Mouse (Mus musculus): ENCODE results near the gene Kcp. TPM values are rescaled to one million over a fixed set of nuclear protein-coding genes. Genes with fewer than 3 reads are reported as not detected.

The Kcp gene
- total RNA-seq, 1 experiment: 3.3 TPM

- H3K9me3 ChIP-seq (ENCODE audit: control insufficient read depth, insufficient read depth, low read depth, low read length): no peaks in the 10 kb centered on the region
- no peak overlapping the region for H3K9ac ChIP-seq (ENCODE audit: insufficient read depth, low read depth, low read length, poor library complexity, severe bottlenecking)
- no peak overlapping the region for H3K27ac ChIP-seq (ENCODE audit: insufficient read depth, low read depth, low read length, poor library complexity, severe bottlenecking)
- H3K4me3 ChIP-seq (ENCODE audit: insufficient read depth in 1 of 2, low read depth in 1 of 2, low read length in 2 of 2, poor library complexity in 1 of 2, severe bottlenecking in 1 of 2): peak overlapping the region in 1 of 2 experiments; percentile 18; a peak in 1 of 4 replicates
- TF ChIP-seq ZNF384 (IDR thresholded peaks at IDR 0.05; ENCODE audit: low read depth, low read length) (no peak), ZC3H11A (IDR thresholded peaks at IDR 0.05; ENCODE audit: borderline replicate concordance, low read depth, low read length) (no peak), HCFC1 (IDR thresholded peaks at IDR 0.05; ENCODE audit: borderline replicate concordance, insufficient read depth, low read length) (no peak), MAFK (IDR thresholded peaks at IDR 0.05; ENCODE audit: insufficient read depth, low read depth, low read length) (no peak), CHD2 (IDR thresholded peaks at IDR 0.05; ENCODE audit: low read depth, low read length) (no peak)
- no peak for DNase-seq (ENCODE audit: low read depth, low spot score)
- no peaks in the 10 kb centered on the region for H3K36me3 ChIP-seq (ENCODE audit: control insufficient read depth, insufficient read depth, low read length, poor library complexity, severe bottlenecking)
- in situ Hi-C loops (cut with MboI; ENCODE audit: low sequenced_read_pairs in 2 of 2, unreplicated experiment in 2 of 2): no loop called here
- peaks cover 0 to 21% of the 10 kb centered on the region in 2 experiments; a peak in 2 of 4 replicates for H3K4me1 ChIP-seq (ENCODE audit: control insufficient read depth in 2 of 2, insufficient read depth in 2 of 2, low read length in 2 of 2, poor library complexity in 1 of 2)
These were observed 21.7 kb upstream of the Kcp start for GRCm38 (mm10) chr6:29529444-29529820.

- Histone ChIP-seq H3K36me3 (ENCODE audit: control insufficient read depth, insufficient read depth, low read length, poor library complexity, severe bottlenecking) (no peaks in the 10 kb centered on the region), H3K9ac (ENCODE audit: insufficient read depth, low read depth, low read length, poor library complexity, severe bottlenecking) (no peak overlapping the region), H3K4me3 (ENCODE audit: insufficient read depth in 1 of 2, low read depth in 1 of 2, low read length in 2 of 2, poor library complexity in 1 of 2, severe bottlenecking in 1 of 2) (peak overlapping the region in 1 of 2 experiments; percentile 18; a peak in 1 of 4 replicates), H3K4me1 (ENCODE audit: control insufficient read depth in 2 of 2, insufficient read depth in 2 of 2, low read length in 2 of 2, poor library complexity in 1 of 2) (peaks cover 0 to 21% of the 10 kb centered on the region in 2 experiments; a peak in 2 of 4 replicates), H3K27ac (ENCODE audit: insufficient read depth, low read depth, low read length, poor library complexity, severe bottlenecking) (no peak overlapping the region), H3K9me3 (ENCODE audit: control insufficient read depth, insufficient read depth, low read depth, low read length) (no peaks in the 10 kb centered on the region)
- TF ChIP-seq CHD2 (IDR thresholded peaks at IDR 0.05; ENCODE audit: low read depth, low read length): no peak
- TF ChIP-seq MAFK (IDR thresholded peaks at IDR 0.05; ENCODE audit: insufficient read depth, low read depth, low read length): no peak
- no peak for TF ChIP-seq ZC3H11A (IDR thresholded peaks at IDR 0.05; ENCODE audit: borderline replicate concordance, low read depth, low read length)
- no peak for TF ChIP-seq ZNF384 (IDR thresholded peaks at IDR 0.05; ENCODE audit: low read depth, low read length)
- TF ChIP-seq HCFC1 (IDR thresholded peaks at IDR 0.05; ENCODE audit: borderline replicate concordance, insufficient read depth, low read length): no peak
- in situ Hi-C loops (cut with MboI; ENCODE audit: low sequenced_read_pairs in 2 of 2, unreplicated experiment in 2 of 2): no loop called here
- no peak for DNase-seq (ENCODE audit: low read depth, low spot score)
These were observed 21.1 kb upstream of the Kcp start for GRCm38 (mm10) chr6:29528561-29529443.

DNA sequence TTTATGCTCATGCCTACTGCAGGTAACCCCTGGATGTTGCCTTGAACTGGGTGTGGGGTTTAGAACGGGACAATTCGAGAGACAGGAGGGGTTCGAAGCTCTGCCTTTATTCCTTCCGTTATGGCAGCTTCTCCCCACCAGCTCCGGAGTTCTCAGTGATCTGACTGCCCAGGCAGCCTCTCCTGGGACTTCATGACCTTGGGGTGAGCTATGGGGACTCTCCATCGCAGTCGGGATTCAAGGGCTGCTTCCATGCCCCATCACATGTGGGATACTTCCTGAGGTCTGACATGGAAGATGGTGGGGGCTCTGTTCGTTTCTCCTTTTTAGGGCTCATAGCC lies 20.4 kb upstream of the Kcp start:
- no peak overlapping the region for H3K9ac ChIP-seq (ENCODE audit: insufficient read depth, low read depth, low read length, poor library complexity, severe bottlenecking)
- in situ Hi-C loops (cut with MboI; ENCODE audit: low sequenced_read_pairs in 2 of 2, unreplicated experiment in 2 of 2): no loop called here
- peaks cover 0 to 21% of the 10 kb centered on the region in 2 experiments; a peak in 2 of 4 replicates for H3K4me1 ChIP-seq (ENCODE audit: control insufficient read depth in 2 of 2, insufficient read depth in 2 of 2, low read length in 2 of 2, poor library complexity in 1 of 2)
- no peaks in the 10 kb centered on the region for H3K9me3 ChIP-seq (ENCODE audit: control insufficient read depth, insufficient read depth, low read depth, low read length)
- no peak for TF ChIP-seq CHD2 (IDR thresholded peaks at IDR 0.05; ENCODE audit: low read depth, low read length)
- TF ChIP-seq ZNF384 (IDR thresholded peaks at IDR 0.05; ENCODE audit: low read depth, low read length): no peak
- no peak for TF ChIP-seq HCFC1 (IDR thresholded peaks at IDR 0.05; ENCODE audit: borderline replicate concordance, insufficient read depth, low read length)
- no peak for TF ChIP-seq MAFK (IDR thresholded peaks at IDR 0.05; ENCODE audit: insufficient read depth, low read depth, low read length)
- TF ChIP-seq ZC3H11A (IDR thresholded peaks at IDR 0.05; ENCODE audit: borderline replicate concordance, low read depth, low read length): no peak
- H3K4me3 ChIP-seq (ENCODE audit: insufficient read depth in 1 of 2, low read depth in 1 of 2, low read length in 2 of 2, poor library complexity in 1 of 2, severe bottlenecking in 1 of 2): no peak overlapping the region
- H3K36me3 ChIP-seq (ENCODE audit: control insufficient read depth, insufficient read depth, low read length, poor library complexity, severe bottlenecking): no peaks in the 10 kb centered on the region
- no peak overlapping the region for H3K27ac ChIP-seq (ENCODE audit: insufficient read depth, low read depth, low read length, poor library complexity, severe bottlenecking)
- DNase-seq (ENCODE audit: low read depth, low spot score): no peak

GRCm38 (mm10) chr6:29527361-29528164 lies 19.8 kb upstream of the Kcp start:
- peak overlapping the region; percentile 74 to 80; a peak in 3 of 4 replicates for H3K4me3 ChIP-seq (ENCODE audit: insufficient read depth in 1 of 2, low read depth in 1 of 2, low read length in 2 of 2, poor library complexity in 1 of 2, severe bottlenecking in 1 of 2)
- H3K9me3 ChIP-seq (ENCODE audit: control insufficient read depth, insufficient read depth, low read depth, low read length): no peaks in the 10 kb centered on the region
- H3K36me3 ChIP-seq (ENCODE audit: control insufficient read depth, insufficient read depth, low read length, poor library complexity, severe bottlenecking): no peaks in the 10 kb centered on the region
- no peak overlapping the region for H3K9ac ChIP-seq (ENCODE audit: insufficient read depth, low read depth, low read length, poor library complexity, severe bottlenecking)
- DNase-seq (ENCODE audit: low read depth, low spot score): no peak
- H3K4me1 ChIP-seq (ENCODE audit: control insufficient read depth in 2 of 2, insufficient read depth in 2 of 2, low read length in 2 of 2, poor library complexity in 1 of 2): peaks cover 0 to 21% of the 10 kb centered on the region in 2 experiments; a peak in 2 of 4 replicates
- TF ChIP-seq HCFC1 (IDR thresholded peaks at IDR 0.05; ENCODE audit: borderline replicate concordance, insufficient read depth, low read length) (no peak), ZNF384 (IDR thresholded peaks at IDR 0.05; ENCODE audit: low read depth, low read length) (no peak), ZC3H11A (IDR thresholded peaks at IDR 0.05; ENCODE audit: borderline replicate concordance, low read depth, low read length) (no peak), CHD2 (IDR thresholded peaks at IDR 0.05; ENCODE audit: low read depth, low read length) (no peak), MAFK (IDR thresholded peaks at IDR 0.05; ENCODE audit: insufficient read depth, low read depth, low read length) (no peak)
- in situ Hi-C loops (cut with MboI; ENCODE audit: low sequenced_read_pairs in 2 of 2, unreplicated experiment in 2 of 2): no loop called here
- no peak overlapping the region for H3K27ac ChIP-seq (ENCODE audit: insufficient read depth, low read depth, low read length, poor library complexity, severe bottlenecking)
